Mouse (Mus musculus) forebrain, embryonic 11.5 days (tissue): ENCODE data around the gene Acmsd. TPM values are rescaled to one million over a fixed set of nuclear protein-coding genes. Genes with fewer than 3 reads are reported as not detected.
A peak's percentile ranks its signal among the peaks of the same experiment; 100 is the strongest.

Experiments used
- ATAC-seq: fragments of 200-750 bp; cut with Nextera tagmentation; replicated peaks from 2 replicates; pipeline ENCODE4 v1.8.0; 2017; ENCODE audit warnings: moderate TSS enrichment; ENCODE audit not compliant: low FRiP score
- DNase-seq: peaks from one replicate; pipeline ENCODE4 v3.0.0-alpha.2; 2017; ENCODE audit warnings: low spot score
- H3K27ac ChIP-seq: fragments of 300-500 bp; sonication (generic); 2 replicates; pipeline ENCODE4 v1.5.1; 2014; ENCODE audit warnings: low read depth, low read length
- H3K27me3 ChIP-seq: fragments of 300-500 bp; sonication (generic); 2 replicates; pipeline ENCODE4 v1.6.1; 2014; ENCODE audit warnings: mild to moderate bottlenecking, low read length, mixed read lengths; ENCODE audit not compliant: control insufficient read depth, insufficient read depth
- H3K36me3 ChIP-seq: fragments of 300-500 bp; sonication (generic); 2 replicates; pipeline ENCODE4 v1.6.1; 2014; ENCODE audit warnings: mild to moderate bottlenecking, low read length, moderate library complexity, mixed read lengths; ENCODE audit not compliant: control insufficient read depth, insufficient read depth
- H3K4me1 ChIP-seq: fragments of 300-500 bp; sonication (generic); replicated peaks from 2 replicates; pipeline ENCODE4 v1.6.1; 2014; ENCODE audit warnings: low read length, mixed read lengths; ENCODE audit not compliant: control insufficient read depth, insufficient read depth
- H3K4me2 ChIP-seq: fragments of 300-500 bp; sonication (generic); 2 replicates; pipeline ENCODE4 v1.6.1; 2014; ENCODE audit warnings: low read depth, mild to moderate bottlenecking, low read length, moderate library complexity, mixed read lengths; ENCODE audit not compliant: severe bottlenecking
- H3K4me3 ChIP-seq: fragments of 300-500 bp; sonication (generic); 2 replicates; pipeline ENCODE4 v1.5.1; 2014; ENCODE audit warnings: low read depth, low read length
- H3K9ac ChIP-seq: fragments of 300-500 bp; sonication (generic); 2 replicates; pipeline ENCODE4 v1.6.1; 2014; ENCODE audit warnings: low read length
- H3K9me3 ChIP-seq: fragments of 300-500 bp; sonication (generic); 2 replicates; pipeline ENCODE4 v1.6.1; 2016; ENCODE audit warnings: low read length, mixed read lengths; ENCODE audit not compliant: control insufficient read depth
- WGBS: fragments of 180-500 bp; shearing (Covaris S2); extraction: QIAGEN DNeasy Blood & Tissue Kit; methylation state at CpG from one replicate; pipeline ENCODE4 v1.1.7; 2014; 5-methylcytosine and 5-hydroxymethylcytosine counted together
- polyA plus RNA-seq: library from polyadenylated mRNA; unstranded; fragments of >200 nt; fragmentation: Nextera tagmentation; extraction: Ambion mirVana; gene quantifications from 2 replicates; pipeline ENCODE4 v1.2.1, GENCODE M21; 2014

Acmsd gene
- polyA plus RNA-seq: 0.23 TPM in 1 of 2 replicates, not detected in the other

- no peak within 1 kb of the TSS for H3K4me3 ChIP-seq
- H3K9ac ChIP-seq: no peak within 1 kb of the TSS
- no peaks in the 10 kb centered on the region for H3K36me3 ChIP-seq
- no peaks in the 10 kb centered on the region for H3K4me1 ChIP-seq
- no peaks in the 10 kb centered on the region for H3K9me3 ChIP-seq
- no peak for ATAC-seq
- no peak within 1 kb of the TSS for H3K4me2 ChIP-seq
- no peak for DNase-seq
- H3K27me3 ChIP-seq: no peaks in the 10 kb centered on the region
- 92% methylated on average over 4 of the region's 4 CpGs for WGBS
- H3K27ac ChIP-seq: no peak within 1 kb of the TSS
Measured at GRCm38 (mm10) chr1:127729096-127729495, at the start of gene Acmsd. Gene Acmsd, plus strand, starts transcription at chr1:127729413.

- peak; percentile 80 for DNase-seq
- ATAC-seq: 0 out of 2 replicates have a peak, but pooled peaks have one; percentile 25
- H3K9ac ChIP-seq: peak within 1 kb of the TSS; percentile 23; the same call in 1 of the 2 replicates
Measured at GRCm38 (mm10) chr1:127679498-127680133, 49.6 kb upstream of the Acmsd start, which contains the start of gene Tmem163. Gene Tmem163, minus strand, starts transcription at chr1:127679548.

GRCm38 (mm10) chr1:127696533-127696932, 32.7 kb upstream of the Acmsd start:
- ATAC-seq: no peak
- Histone ChIP-seq H3K4me2 (no peak overlapping the region), H3K4me1 (no peaks in the 10 kb centered on the region)

More at GRCm38 (mm10) chr1:127679498-127680133, 49.6 kb upstream of the Acmsd start, which contains the start of gene Tmem163:
- Histone ChIP-seq H3K4me2 (peak within 1 kb of the TSS; percentile 3; the same call in 1 of the 2 replicates), H3K36me3 (no peaks in the 10 kb centered on the region), H3K4me3 (peak within 1 kb of the TSS; percentile 55; the same call in 1 of the 2 replicates), H3K27ac (no peak within 1 kb of the TSS), H3K27me3 (peaks cover 35% of the 10 kb centered on the region), H3K4me1 (peaks cover 11% of the 10 kb centered on the region), H3K9me3 (no peaks in the 10 kb centered on the region)
- WGBS: 10% methylated on average over 18 of the region's 18 CpGs

GRCm38 (mm10) chr1:127702187-127702586, 27.0 kb upstream of the Acmsd start:
- WGBS: 74% methylated on average over 1 of the region's 1 CpGs
- no peaks in the 10 kb centered on the region for H3K4me1 ChIP-seq
- no peak overlapping the region for H3K27ac ChIP-seq
- no peak overlapping the region for H3K4me2 ChIP-seq
- ATAC-seq: no peak
- no peaks in the 10 kb centered on the region for H3K36me3 ChIP-seq
- no peak overlapping the region for H3K9ac ChIP-seq
- no peaks in the 10 kb centered on the region for H3K9me3 ChIP-seq
- no peak for DNase-seq
- H3K4me3 ChIP-seq: no peak overlapping the region
- no peaks in the 10 kb centered on the region for H3K27me3 ChIP-seq

More at GRCm38 (mm10) chr1:127696533-127696932, 32.7 kb upstream of the Acmsd start:
- Histone ChIP-seq H3K36me3 (no peaks in the 10 kb centered on the region), H3K9ac (no peak overlapping the region), H3K9me3 (no peaks in the 10 kb centered on the region), H3K27ac (no peak overlapping the region), H3K27me3 (no peaks in the 10 kb centered on the region), H3K4me3 (no peak overlapping the region)
- 31% methylated on average over 2 of the region's 2 CpGs for WGBS
- no peak for DNase-seq

- no peak for ATAC-seq
Measured at GRCm38 (mm10) chr1:127706269-127706668, 22.9 kb upstream of the Acmsd start.

GRCm38 (mm10) chr1:127716441-127716840, 12.8 kb upstream of the Acmsd start:
- no peaks in the 10 kb centered on the region for H3K27me3 ChIP-seq
- no peak overlapping the region for H3K4me3 ChIP-seq
- 88% methylated on average over 8 of the region's 8 CpGs for WGBS
- no peaks in the 10 kb centered on the region for H3K9me3 ChIP-seq
- DNase-seq: no peak
- no peak for ATAC-seq
- no peaks in the 10 kb centered on the region for H3K36me3 ChIP-seq
- no peak overlapping the region for H3K4me2 ChIP-seq
- H3K27ac ChIP-seq: no peak overlapping the region
- H3K4me1 ChIP-seq: no peaks in the 10 kb centered on the region
- H3K9ac ChIP-seq: no peak overlapping the region

More at GRCm38 (mm10) chr1:127706269-127706668, 22.9 kb upstream of the Acmsd start:
- H3K27ac ChIP-seq: no peak overlapping the region
- H3K9me3 ChIP-seq: no peaks in the 10 kb centered on the region
- no peak overlapping the region for H3K9ac ChIP-seq
- H3K4me3 ChIP-seq: no peak overlapping the region
- no peaks in the 10 kb centered on the region for H3K36me3 ChIP-seq
- H3K4me2 ChIP-seq: no peak overlapping the region
- DNase-seq: no peak
- WGBS: 84% methylated on average over 5 of the region's 5 CpGs
- no peaks in the 10 kb centered on the region for H3K4me1 ChIP-seq
- H3K27me3 ChIP-seq: no peaks in the 10 kb centered on the region

- 88% methylated on average over 1 of the region's 1 CpGs for WGBS
- Histone ChIP-seq H3K27ac (no peak overlapping the region), H3K9me3 (no peaks in the 10 kb centered on the region), H3K4me3 (no peak overlapping the region), H3K9ac (no peak overlapping the region), H3K4me2 (no peak overlapping the region), H3K36me3 (no peaks in the 10 kb centered on the region), H3K27me3 (no peaks in the 10 kb centered on the region), H3K4me1 (no peaks in the 10 kb centered on the region)
- DNase-seq (no peak), ATAC-seq (no peak)
Measured at GRCm38 (mm10) chr1:127718290-127718689, 10.9 kb upstream of the Acmsd start.

- no peaks in the 10 kb centered on the region for H3K9me3 ChIP-seq
- H3K4me3 ChIP-seq: no peak overlapping the region
- H3K4me2 ChIP-seq: no peak overlapping the region
- DNase-seq: no peak
- H3K36me3 ChIP-seq: no peaks in the 10 kb centered on the region
- H3K27me3 ChIP-seq: no peaks in the 10 kb centered on the region
- no peak overlapping the region for H3K27ac ChIP-seq
- no peak overlapping the region for H3K9ac ChIP-seq
- WGBS: 65% methylated on average over 2 of the region's 2 CpGs
- ATAC-seq: no peak
- no peaks in the 10 kb centered on the region for H3K4me1 ChIP-seq
Measured at GRCm38 (mm10) chr1:127723596-127723995, 5.6 kb upstream of the Acmsd start.

GRCm38 (mm10) chr1:127731086-127731485, 1.9 kb downstream of the Acmsd start:
- no peaks in the 10 kb centered on the region for H3K4me1 ChIP-seq
- no peak overlapping the region for H3K9ac ChIP-seq
- no peaks in the 10 kb centered on the region for H3K9me3 ChIP-seq
- DNase-seq: no peak
- H3K4me3 ChIP-seq: no peak overlapping the region
- WGBS: 50% methylated on average over 3 of the region's 3 CpGs
- H3K4me2 ChIP-seq: no peak overlapping the region
- H3K27ac ChIP-seq: no peak overlapping the region
- no peaks in the 10 kb centered on the region for H3K27me3 ChIP-seq
- H3K36me3 ChIP-seq: no peaks in the 10 kb centered on the region
- no peak for ATAC-seq
